Mouse (Mus musculus): ENCODE measurements around the gene Gpr3. TPM values are rescaled to one million over a fixed set of nuclear protein-coding genes. Genes with fewer than 3 reads are reported as not detected.

The Gpr3 gene
- polyA plus RNA-seq, 1 experiment: 0.40 TPM

DNA sequence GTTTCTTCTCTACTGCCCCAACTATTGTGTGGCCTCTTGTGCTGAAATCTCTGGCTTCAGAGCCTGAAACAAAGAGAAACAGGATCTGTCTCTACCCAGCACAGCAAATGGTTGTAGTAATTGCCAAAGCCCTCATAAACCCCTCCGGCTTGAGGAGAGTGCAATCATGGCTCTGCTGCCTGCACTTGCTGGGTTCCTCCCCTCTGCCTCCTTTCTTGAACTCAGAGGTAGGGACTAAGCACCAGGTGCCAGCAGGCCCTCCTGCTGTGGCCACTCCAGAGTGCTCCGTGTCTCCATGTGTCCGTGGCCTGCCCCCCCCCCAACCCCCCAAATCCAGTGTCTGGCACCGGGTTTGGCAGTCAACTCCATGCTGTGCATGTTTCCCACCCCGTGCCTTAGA is 15.0 kb downstream of the Gpr3 start:
- Histone ChIP-seq H3K79me2 (ENCODE audit: control insufficient read depth, insufficient read depth) (no peaks in the 10 kb centered on the region), H3K36me3 (ENCODE audit: control insufficient read depth, insufficient read depth) (peaks cover 26% of the 10 kb centered on the region), H3K27me3 (ENCODE audit: control insufficient read depth, insufficient read depth, insufficient read length) (no peaks in the 10 kb centered on the region), H3ac (ENCODE audit: control insufficient read depth, insufficient read length) (no peak overlapping the region), H3K4me3 (no peak overlapping the region), H3K4me2 (ENCODE audit: low read depth) (no peak overlapping the region)
- TF ChIP-seq REST (IDR thresholded peaks at IDR 0.05; ENCODE audit: insufficient read depth, insufficient read length) (no peak), TCF3 (IDR thresholded peaks at IDR 0.05; ENCODE audit: insufficient read length, low read depth) (no peak), CEBPB (IDR thresholded peaks at IDR 0.05; ENCODE audit: insufficient read depth, poor library complexity, severe bottlenecking) (no peak), POLR2A (IDR thresholded peaks at IDR 0.05; ENCODE audit: insufficient read length, low read depth) (no peak), E2F4 (IDR thresholded peaks at IDR 0.05; ENCODE audit: insufficient read depth) (no peak), POLR2AphosphoS2 (IDR thresholded peaks at IDR 0.05; ENCODE audit: insufficient read length, low read depth) (no peak), USF1 (IDR thresholded peaks at IDR 0.05; ENCODE audit: low read depth) (no peak), TCF12 (IDR thresholded peaks at IDR 0.05; ENCODE audit: insufficient read depth, poor library complexity, severe bottlenecking) (no peak), MYOG (IDR thresholded peaks at IDR 0.05; ENCODE audit: control insufficient read depth in 1 of 3, insufficient read depth in 1 of 3, insufficient read length in 2 of 3, low read depth in 2 of 3) (no peak), MAX (IDR thresholded peaks at IDR 0.05; ENCODE audit: low read depth) (no peak), MYOD1 (IDR thresholded peaks at IDR 0.05; ENCODE audit: control insufficient read depth in 1 of 3, insufficient read length in 2 of 3, low read depth in 2 of 3) (no peak), SRF (IDR thresholded peaks at IDR 0.05; ENCODE audit: control insufficient read depth, insufficient read length, low read depth) (no peak)

DNA sequence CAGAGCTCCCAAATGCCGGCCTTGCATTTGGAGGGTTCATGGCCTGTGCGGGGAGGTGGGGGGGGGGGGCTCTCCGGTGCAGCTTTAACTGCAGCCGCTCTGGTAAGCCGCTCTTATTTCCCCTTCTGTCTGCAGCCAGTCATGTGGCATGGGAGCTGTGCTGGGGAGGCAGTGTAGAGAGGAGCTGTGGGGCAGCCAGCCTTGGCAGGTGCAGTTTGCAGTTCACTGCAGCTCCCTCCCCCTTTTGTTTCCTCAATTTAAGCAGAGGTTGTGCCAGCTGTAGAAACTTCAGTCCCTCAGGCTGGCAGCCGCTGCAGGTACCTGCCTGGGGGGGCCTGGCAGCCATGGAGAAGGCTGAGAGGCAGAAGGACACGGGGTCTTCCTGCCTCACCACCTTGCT is 15.5 kb downstream of the Gpr3 start:
- no peak overlapping the region for H3K4me2 ChIP-seq (ENCODE audit: low read depth)
- H3K27me3 ChIP-seq (ENCODE audit: control insufficient read depth, insufficient read depth, insufficient read length): no peaks in the 10 kb centered on the region
- peaks cover 28% of the 10 kb centered on the region for H3K36me3 ChIP-seq (ENCODE audit: control insufficient read depth, insufficient read depth)
- H3K79me2 ChIP-seq (ENCODE audit: control insufficient read depth, insufficient read depth): no peaks in the 10 kb centered on the region
- TF ChIP-seq SRF (IDR thresholded peaks at IDR 0.05; ENCODE audit: control insufficient read depth, insufficient read length, low read depth) (no peak), MYOD1 (IDR thresholded peaks at IDR 0.05; ENCODE audit: control insufficient read depth in 1 of 3, insufficient read length in 2 of 3, low read depth in 2 of 3) (peak in 1 of 3 experiments; percentile 5)
- H3K4me3 ChIP-seq: no peak overlapping the region
- no peak overlapping the region for H3ac ChIP-seq (ENCODE audit: control insufficient read depth, insufficient read length)

DNA sequence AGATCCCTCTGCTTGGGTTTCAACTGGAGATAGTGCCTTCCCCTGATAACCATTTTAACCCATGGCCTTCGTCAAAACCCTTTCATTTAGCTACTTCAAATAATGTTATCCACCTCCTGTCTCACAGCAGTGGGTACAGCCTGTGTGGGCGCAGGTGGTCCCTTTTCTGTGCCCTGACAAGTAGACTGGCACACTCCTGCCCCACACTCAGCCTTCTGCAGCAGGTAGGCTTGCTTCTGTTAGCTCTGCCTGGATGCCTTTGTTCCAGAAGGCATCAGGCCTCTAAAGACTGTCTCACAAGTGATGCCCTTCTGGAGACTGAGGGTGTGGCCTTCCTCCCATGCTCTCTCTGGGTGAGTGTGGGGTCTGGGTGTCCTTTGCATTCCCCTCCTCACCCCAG is 16.2 kb downstream of the Gpr3 start:
- no peak overlapping the region for H3K4me2 ChIP-seq (ENCODE audit: low read depth)
- no peaks in the 10 kb centered on the region for H3K27me3 ChIP-seq (ENCODE audit: control insufficient read depth, insufficient read depth, insufficient read length)
- H3K4me3 ChIP-seq: no peak overlapping the region
- TF ChIP-seq REST (IDR thresholded peaks at IDR 0.05; ENCODE audit: insufficient read depth, insufficient read length): no peak
- TF ChIP-seq CEBPB (IDR thresholded peaks at IDR 0.05; ENCODE audit: insufficient read depth, poor library complexity, severe bottlenecking): no peak
- TF ChIP-seq USF1 (IDR thresholded peaks at IDR 0.05; ENCODE audit: low read depth): no peak
- TF ChIP-seq E2F4 (IDR thresholded peaks at IDR 0.05; ENCODE audit: insufficient read depth): no peak
- no peak for TF ChIP-seq TCF3 (IDR thresholded peaks at IDR 0.05; ENCODE audit: insufficient read length, low read depth)
- no peak for TF ChIP-seq POLR2AphosphoS2 (IDR thresholded peaks at IDR 0.05; ENCODE audit: insufficient read length, low read depth)
- no peak for TF ChIP-seq TCF12 (IDR thresholded peaks at IDR 0.05; ENCODE audit: insufficient read depth, poor library complexity, severe bottlenecking)
- no peak for TF ChIP-seq MAX (IDR thresholded peaks at IDR 0.05; ENCODE audit: low read depth)
- TF ChIP-seq MYOD1 (IDR thresholded peaks at IDR 0.05; ENCODE audit: control insufficient read depth in 1 of 3, insufficient read length in 2 of 3, low read depth in 2 of 3): no peak
- TF ChIP-seq POLR2A (IDR thresholded peaks at IDR 0.05; ENCODE audit: insufficient read length, low read depth): no peak
- TF ChIP-seq MYOG (IDR thresholded peaks at IDR 0.05; ENCODE audit: control insufficient read depth in 1 of 3, insufficient read depth in 1 of 3, insufficient read length in 2 of 3, low read depth in 2 of 3): no peak
- no peak for TF ChIP-seq SRF (IDR thresholded peaks at IDR 0.05; ENCODE audit: control insufficient read depth, insufficient read length, low read depth)
- no peak overlapping the region for H3ac ChIP-seq (ENCODE audit: control insufficient read depth, insufficient read length)
- peaks cover 32% of the 10 kb centered on the region for H3K36me3 ChIP-seq (ENCODE audit: control insufficient read depth, insufficient read depth)
- no peaks in the 10 kb centered on the region for H3K79me2 ChIP-seq (ENCODE audit: control insufficient read depth, insufficient read depth)

- Histone ChIP-seq H3K27me3 (ENCODE audit: control insufficient read depth, insufficient read depth, insufficient read length) (no peaks in the 10 kb centered on the region), H3ac (ENCODE audit: control insufficient read depth, insufficient read length) (no peak overlapping the region), H3K79me2 (ENCODE audit: control insufficient read depth, insufficient read depth) (no peaks in the 10 kb centered on the region), H3K4me3 (no peak overlapping the region), H3K36me3 (ENCODE audit: control insufficient read depth, insufficient read depth) (peaks cover 43% of the 10 kb centered on the region), H3K4me2 (ENCODE audit: low read depth) (no peak overlapping the region)
- TF ChIP-seq POLR2AphosphoS2 (IDR thresholded peaks at IDR 0.05; ENCODE audit: insufficient read length, low read depth) (no peak), MYOG (IDR thresholded peaks at IDR 0.05; ENCODE audit: control insufficient read depth in 1 of 3, insufficient read depth in 1 of 3, insufficient read length in 2 of 3, low read depth in 2 of 3) (peak in 1 of 3 experiments; percentile 25), E2F4 (IDR thresholded peaks at IDR 0.05; ENCODE audit: insufficient read depth) (no peak), POLR2A (IDR thresholded peaks at IDR 0.05; ENCODE audit: insufficient read length, low read depth) (no peak), MYOD1 (IDR thresholded peaks at IDR 0.05; ENCODE audit: control insufficient read depth in 1 of 3, insufficient read length in 2 of 3, low read depth in 2 of 3) (peak; percentile 43 to 82 (median 77)), CEBPB (IDR thresholded peaks at IDR 0.05; ENCODE audit: insufficient read depth, poor library complexity, severe bottlenecking) (no peak)
These were observed 17.3 kb downstream of the Gpr3 start for GRCm38 (mm10) chr4:133195014-133195413.

DNA sequence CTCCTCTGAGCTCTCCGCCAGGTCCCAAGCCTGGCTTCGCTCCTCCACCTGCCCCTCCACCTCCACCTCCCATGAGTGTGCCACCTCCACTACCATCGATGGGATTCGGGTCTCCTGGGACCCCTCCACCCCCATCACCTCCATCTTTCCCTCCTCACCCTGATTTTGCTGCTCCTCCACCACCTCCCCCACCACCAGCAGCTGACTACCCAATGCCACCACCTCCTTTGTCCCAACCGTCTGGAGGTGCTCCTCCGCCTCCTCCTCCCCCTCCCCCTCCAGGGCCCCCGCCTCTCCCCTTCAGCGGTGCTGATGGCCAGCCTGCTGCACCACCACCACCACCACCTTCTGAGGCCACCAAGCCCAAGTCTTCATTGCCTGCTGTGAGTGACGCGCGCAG is 17.9 kb downstream of the Gpr3 start:
- H3K27me3 ChIP-seq (ENCODE audit: control insufficient read depth, insufficient read depth, insufficient read length): no peaks in the 10 kb centered on the region

More for the DNA sequence above, 17.9 kb downstream of the Gpr3 start:
- Histone ChIP-seq H3K4me3 (no peak overlapping the region), H3K4me2 (ENCODE audit: low read depth) (no peak overlapping the region), H3K36me3 (ENCODE audit: control insufficient read depth, insufficient read depth) (peaks cover 49% of the 10 kb centered on the region), H3ac (ENCODE audit: control insufficient read depth, insufficient read length) (no peak overlapping the region), H3K79me2 (ENCODE audit: control insufficient read depth, insufficient read depth) (no peaks in the 10 kb centered on the region)
- TF ChIP-seq CEBPB (IDR thresholded peaks at IDR 0.05; ENCODE audit: insufficient read depth, poor library complexity, severe bottlenecking): no peak
- TF ChIP-seq POLR2A (IDR thresholded peaks at IDR 0.05; ENCODE audit: insufficient read length, low read depth): no peak
- TF ChIP-seq MAX (IDR thresholded peaks at IDR 0.05; ENCODE audit: low read depth): no peak
- no peak for TF ChIP-seq POLR2AphosphoS2 (IDR thresholded peaks at IDR 0.05; ENCODE audit: insufficient read length, low read depth)
- no peak for TF ChIP-seq REST (IDR thresholded peaks at IDR 0.05; ENCODE audit: insufficient read depth, insufficient read length)
- TF ChIP-seq MYOD1 (IDR thresholded peaks at IDR 0.05; ENCODE audit: control insufficient read depth in 1 of 3, insufficient read length in 2 of 3, low read depth in 2 of 3): no peak
- TF ChIP-seq SRF (IDR thresholded peaks at IDR 0.05; ENCODE audit: control insufficient read depth, insufficient read length, low read depth): no peak
- no peak for TF ChIP-seq TCF12 (IDR thresholded peaks at IDR 0.05; ENCODE audit: insufficient read depth, poor library complexity, severe bottlenecking)
- no peak for TF ChIP-seq USF1 (IDR thresholded peaks at IDR 0.05; ENCODE audit: low read depth)

All from myocyte (in vitro differentiated cells).